Mouse (Mus musculus): Measurements from ENCODE around the gene Mall. TPM values are rescaled to one million over a fixed set of nuclear protein-coding genes. Genes with fewer than 3 reads are reported as not detected.
A peak's percentile ranks its signal among the peaks of the same experiment; 100 is the strongest.

Mall gene
- 1.4 TPM in 2 replicates for polyA plus RNA-seq (2015; fragmentation: Nextera tagmentation; extraction: Ambion mirVana)

DNA sequence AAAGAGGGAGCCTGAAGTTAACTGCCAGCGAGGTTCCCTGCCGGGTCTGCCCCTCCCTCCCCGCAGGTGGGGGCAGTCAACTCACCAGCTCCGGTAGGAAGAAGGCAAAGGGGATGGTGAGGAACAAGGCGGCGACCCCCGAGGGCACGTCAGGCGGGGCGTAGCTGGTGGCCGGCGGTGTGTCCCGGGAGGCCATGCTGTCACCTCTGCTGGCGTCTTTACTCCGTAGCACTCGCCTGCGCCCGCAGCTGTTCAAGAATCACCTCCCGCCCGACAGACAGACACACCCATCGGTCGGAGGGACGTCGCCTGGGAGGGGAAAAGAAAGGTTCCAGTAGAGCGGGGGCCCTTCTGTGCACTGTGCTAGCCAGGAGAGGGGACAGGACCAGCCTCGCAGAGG, at the start of gene Mall:
Gene Mall (minus strand): TSS at position 262 of the 400 bp plus-strand sequence.
- no peak within 1 kb of the TSS for H3K9ac ChIP-seq
- 3% methylated on average over 25 of the region's 26 CpGs for WGBS
- H3K4me3 ChIP-seq: peak within 1 kb of the TSS; percentile 13; the same call in 1 of the 2 replicates
- peak within 1 kb of the TSS; percentile 37 for H3K4me2 ChIP-seq
- ATAC-seq (ENCODE audit: low FRiP score, low read depth): no peak
- no peaks in the 10 kb centered on the region for H3K36me3 ChIP-seq
- H3K9me3 ChIP-seq: no peaks in the 10 kb centered on the region
- peaks cover 5% of the 10 kb centered on the region; the same call in 1 of the 2 replicates for H3K4me1 ChIP-seq (replicated peaks)
- H3K27me3 ChIP-seq: peaks cover 17% of the 10 kb centered on the region; the same call in 1 of the 2 replicates
- no peak within 1 kb of the TSS for H3K27ac ChIP-seq (replicated peaks)

DNA sequence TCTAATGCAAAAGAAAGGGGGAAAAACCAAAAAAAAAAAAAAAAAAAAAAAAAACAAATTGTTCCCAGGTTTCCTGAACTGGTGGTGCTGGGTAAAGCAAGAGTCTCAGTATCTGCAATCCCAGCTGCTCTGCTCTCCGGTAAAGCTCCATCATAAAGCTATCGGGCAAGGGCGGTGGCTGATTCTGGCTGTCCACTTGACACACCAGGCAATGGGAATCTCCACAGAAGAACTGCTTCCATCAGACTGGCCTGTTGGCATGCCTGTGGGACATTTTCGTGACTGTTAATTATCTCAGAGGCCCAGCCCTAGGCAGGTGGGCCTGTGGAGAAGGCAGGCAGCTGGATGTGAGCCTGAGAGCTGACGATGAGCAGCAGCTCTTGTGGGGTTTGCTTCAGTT, 48.7 kb upstream of the Mall start:
- H3K4me3 ChIP-seq: no peak overlapping the region
- WGBS: 87% methylated on average over 5 of the region's 5 CpGs

DNA sequence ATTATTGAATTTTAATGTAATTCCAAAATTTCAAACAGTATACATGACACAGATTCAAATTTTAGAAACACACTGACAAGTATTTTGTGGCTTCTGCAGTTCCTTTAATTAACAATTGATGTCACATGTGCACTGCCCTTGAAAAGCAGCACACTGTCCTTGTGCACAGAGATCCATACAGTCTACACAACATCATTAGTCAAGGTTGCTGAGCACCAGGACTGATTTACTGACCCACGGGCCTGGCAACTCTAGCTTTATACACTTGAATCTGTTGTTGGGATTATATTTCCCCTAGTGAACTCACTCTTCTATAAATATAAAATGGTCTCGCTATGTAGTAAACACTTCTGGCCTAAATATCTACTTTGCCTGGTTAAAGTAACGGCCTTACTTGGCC, 45.3 kb upstream of the Mall start:
- Histone ChIP-seq H3K36me3 (peaks cover 6% of the 10 kb centered on the region; the same call in 1 of the 2 replicates), H3K4me1 (replicated peaks) (0 out of 2 replicates have a peak, but pooled peaks cover 3% of the 10 kb centered on the region), H3K4me2 (no peak overlapping the region), H3K9me3 (no peaks in the 10 kb centered on the region), H3K4me3 (no peak overlapping the region), H3K27ac (replicated peaks) (no peak overlapping the region), H3K27me3 (no peaks in the 10 kb centered on the region), H3K9ac (no peak overlapping the region)
- ATAC-seq (ENCODE audit: low FRiP score, low read depth): no peak
- WGBS: 67% methylated on average over 3 of the region's 3 CpGs

More for the DNA sequence above, 48.7 kb upstream of the Mall start:
- Histone ChIP-seq H3K9ac (no peak overlapping the region), H3K27me3 (no peaks in the 10 kb centered on the region), H3K9me3 (no peaks in the 10 kb centered on the region), H3K36me3 (no peaks in the 10 kb centered on the region), H3K4me2 (no peak overlapping the region), H3K27ac (replicated peaks) (no peak overlapping the region), H3K4me1 (replicated peaks) (0 out of 2 replicates have a peak, but pooled peaks cover 3% of the 10 kb centered on the region)
- no peak for ATAC-seq (ENCODE audit: low FRiP score, low read depth)

DNA sequence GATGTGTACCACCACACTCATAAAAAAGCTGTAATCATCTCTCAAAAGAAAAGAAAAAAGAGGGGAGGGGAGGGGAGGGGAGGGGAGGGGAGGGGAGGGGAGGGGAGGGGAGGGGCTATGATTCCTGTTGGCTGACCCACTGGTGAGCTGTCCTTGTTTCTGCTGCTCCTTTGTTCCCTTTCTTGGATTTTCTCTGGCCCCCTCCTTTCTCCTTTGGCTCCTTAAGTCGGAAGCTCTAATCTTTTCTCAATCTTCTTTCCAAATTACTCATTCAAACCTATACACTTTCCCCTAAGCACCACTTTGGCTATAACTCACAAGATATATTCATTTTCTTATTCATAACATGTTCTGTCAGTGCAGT, 44.8 kb upstream of the Mall start:
- 15% methylated on average over 1 of the region's 1 CpGs for WGBS
- ATAC-seq (ENCODE audit: low FRiP score, low read depth): no peak

DNA sequence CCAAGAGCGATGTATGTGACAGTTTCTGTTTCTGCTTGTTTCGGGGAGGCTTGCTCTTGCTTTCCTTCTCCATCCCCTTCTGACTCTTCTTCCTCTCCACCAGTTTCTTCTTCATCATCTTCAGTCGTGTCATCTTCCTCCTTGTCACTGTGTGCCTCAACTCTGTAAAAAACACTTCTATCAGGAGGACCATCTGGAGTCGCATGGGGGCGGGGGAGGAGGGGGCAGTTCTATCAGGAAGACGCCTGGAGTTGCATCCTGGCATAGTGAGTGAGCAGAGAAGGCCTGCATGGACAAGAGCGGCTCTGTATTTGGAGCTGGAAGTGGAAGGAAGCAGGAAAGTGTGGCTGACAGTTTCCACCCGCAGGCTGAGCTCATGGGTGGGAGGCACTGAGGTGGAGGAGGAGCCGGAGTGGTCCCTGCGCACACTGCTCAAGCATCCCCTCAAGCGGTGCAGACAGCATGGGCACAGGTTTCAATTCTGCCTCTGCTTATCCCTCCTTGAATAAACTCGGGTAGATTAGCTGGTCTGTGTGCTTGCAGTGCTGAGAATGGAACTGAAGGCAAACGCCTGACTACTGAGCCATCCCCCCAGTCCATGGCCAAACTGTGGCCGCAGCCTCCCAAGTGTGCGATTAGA, 44.3 kb upstream of the Mall start:
- 48% methylated on average over 15 of the region's 15 CpGs for WGBS
- H3K4me2 ChIP-seq: 0 out of 2 replicates have a peak overlapping the region, but pooled peaks have one; percentile 17

More for the DNA sequence above, 44.8 kb upstream of the Mall start:
- Histone ChIP-seq H3K4me2 (no peak overlapping the region), H3K9ac (no peak overlapping the region), H3K27me3 (no peaks in the 10 kb centered on the region), H3K9me3 (no peaks in the 10 kb centered on the region), H3K27ac (replicated peaks) (no peak overlapping the region), H3K36me3 (peaks cover 6% of the 10 kb centered on the region; the same call in 1 of the 2 replicates), H3K4me1 (replicated peaks) (0 out of 2 replicates have a peak, but pooled peaks cover 3% of the 10 kb centered on the region), H3K4me3 (no peak overlapping the region)

GRCm38 (mm10) chr2:127761587-127761986, 31.9 kb upstream of the Mall start:
- H3K4me2 ChIP-seq: no peak overlapping the region
- H3K27me3 ChIP-seq: no peaks in the 10 kb centered on the region
- no peak overlapping the region for H3K27ac ChIP-seq (replicated peaks)
- H3K4me1 ChIP-seq (replicated peaks): 0 out of 2 replicates have a peak, but pooled peaks cover 6% of the 10 kb centered on the region
- H3K36me3 ChIP-seq: peaks cover 13% of the 10 kb centered on the region
- H3K4me3 ChIP-seq: no peak overlapping the region
- 96% methylated on average over 5 of the region's 5 CpGs for WGBS
- no peaks in the 10 kb centered on the region for H3K9me3 ChIP-seq
- ATAC-seq (ENCODE audit: low FRiP score, low read depth): no peak
- H3K9ac ChIP-seq: no peak overlapping the region

More for the DNA sequence above, 44.3 kb upstream of the Mall start:
- Histone ChIP-seq H3K27ac (replicated peaks) (peak overlapping the region; percentile 42; the same call in 1 of the 2 replicates), H3K27me3 (no peaks in the 10 kb centered on the region), H3K9me3 (no peaks in the 10 kb centered on the region), H3K9ac (no peak overlapping the region), H3K4me1 (replicated peaks) (0 out of 2 replicates have a peak, but pooled peaks cover 3% of the 10 kb centered on the region), H3K36me3 (peaks cover 6% of the 10 kb centered on the region; the same call in 1 of the 2 replicates), H3K4me3 (no peak overlapping the region)
- peak; percentile 42; the same call in 1 of the 2 replicates for ATAC-seq (ENCODE audit: low FRiP score, low read depth)

DNA sequence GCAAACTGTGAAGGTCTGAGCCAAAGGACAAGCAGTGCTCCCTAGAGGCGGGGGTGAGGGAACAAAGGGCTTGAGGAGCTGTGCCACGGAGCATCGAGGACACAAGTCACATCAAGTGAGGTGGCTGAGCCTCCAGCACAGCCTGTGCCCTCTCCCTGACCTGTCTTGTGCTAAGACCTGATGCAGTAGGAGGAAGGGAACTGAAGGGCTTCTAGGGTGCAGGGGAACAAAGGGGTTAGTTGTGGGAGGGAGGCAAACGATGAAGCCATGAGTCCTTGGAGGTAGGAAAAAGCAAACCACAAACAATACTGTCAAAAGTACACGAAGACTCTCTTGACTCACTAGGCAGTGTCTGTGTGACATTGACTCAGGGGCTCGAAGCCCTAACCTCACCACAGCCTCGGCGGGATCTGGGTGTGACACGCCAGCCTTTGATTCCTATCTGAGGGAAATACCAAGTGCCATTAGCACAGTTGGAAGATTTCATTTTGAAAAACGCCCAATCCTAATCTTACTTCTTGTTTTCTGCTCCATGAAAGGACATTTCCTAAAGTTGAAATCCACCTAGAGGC, 30.8 kb upstream of the Mall start:
- 0 out of 2 replicates have a peak, but pooled peaks cover 6% of the 10 kb centered on the region for H3K4me1 ChIP-seq (replicated peaks)
- no peak overlapping the region for H3K4me2 ChIP-seq
- H3K4me3 ChIP-seq: no peak overlapping the region
- H3K27me3 ChIP-seq: no peaks in the 10 kb centered on the region
- no peak overlapping the region for H3K9ac ChIP-seq
- no peaks in the 10 kb centered on the region for H3K9me3 ChIP-seq
- WGBS: 78% methylated on average over 10 of the region's 10 CpGs
- ATAC-seq (ENCODE audit: low FRiP score, low read depth): no peak
- H3K36me3 ChIP-seq: peaks cover 13% of the 10 kb centered on the region
- no peak overlapping the region for H3K27ac ChIP-seq (replicated peaks)

DNA sequence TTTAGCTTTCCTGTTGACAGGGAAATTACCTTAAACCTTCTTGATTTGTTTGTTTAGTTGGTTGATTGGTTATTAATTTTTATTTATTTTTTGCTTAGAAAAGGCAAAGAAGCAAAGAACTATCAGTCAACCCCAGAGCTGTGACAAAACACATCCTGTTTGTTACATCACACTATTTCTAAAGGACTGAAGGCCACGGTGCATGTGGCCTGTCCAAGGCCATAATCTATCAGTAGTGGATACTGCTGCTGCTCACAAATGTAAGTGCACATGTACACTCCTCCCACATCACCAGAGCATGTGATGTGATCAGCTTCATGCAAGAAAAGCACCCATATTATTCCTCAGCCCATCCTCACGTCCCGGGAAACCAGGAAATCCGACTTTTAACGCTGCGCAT, 30.3 kb upstream of the Mall start:
- WGBS: 92% methylated on average over 6 of the region's 6 CpGs
- no peak for ATAC-seq (ENCODE audit: low FRiP score, low read depth)
- H3K9me3 ChIP-seq: no peaks in the 10 kb centered on the region

GRCm38 (mm10) chr2:127759157-127759880, 29.6 kb upstream of the Mall start:
- peaks cover 13% of the 10 kb centered on the region for H3K36me3 ChIP-seq
- H3K4me1 ChIP-seq (replicated peaks): 0 out of 2 replicates have a peak, but pooled peaks cover 6% of the 10 kb centered on the region
- no peak for ATAC-seq (ENCODE audit: low FRiP score, low read depth)
- no peaks in the 10 kb centered on the region for H3K27me3 ChIP-seq
- H3K9me3 ChIP-seq: no peaks in the 10 kb centered on the region
- 95% methylated on average over 5 of the region's 5 CpGs for WGBS
- no peak overlapping the region for H3K27ac ChIP-seq (replicated peaks)
- no peak overlapping the region for H3K9ac ChIP-seq
- no peak overlapping the region for H3K4me3 ChIP-seq
- no peak overlapping the region for H3K4me2 ChIP-seq

More for the DNA sequence above, 30.3 kb upstream of the Mall start:
- H3K4me1 ChIP-seq (replicated peaks): 0 out of 2 replicates have a peak, but pooled peaks cover 6% of the 10 kb centered on the region
- H3K4me3 ChIP-seq: no peak overlapping the region
- peaks cover 13% of the 10 kb centered on the region for H3K36me3 ChIP-seq
- no peak overlapping the region for H3K9ac ChIP-seq
- H3K27me3 ChIP-seq: no peaks in the 10 kb centered on the region
- no peak overlapping the region for H3K27ac ChIP-seq (replicated peaks)
- H3K4me2 ChIP-seq: no peak overlapping the region

- Histone ChIP-seq H3K4me1 (replicated peaks) (0 out of 2 replicates have a peak, but pooled peaks cover 6% of the 10 kb centered on the region), H3K36me3 (peaks cover 10% of the 10 kb centered on the region; the same call in 1 of the 2 replicates), H3K4me3 (no peak overlapping the region), H3K9me3 (no peaks in the 10 kb centered on the region), H3K27ac (replicated peaks) (no peak overlapping the region), H3K27me3 (no peaks in the 10 kb centered on the region), H3K9ac (no peak overlapping the region), H3K4me2 (no peak overlapping the region)
- ATAC-seq (ENCODE audit: low FRiP score, low read depth): peak; percentile 61; the same call in 1 of the 2 replicates
- 31% methylated on average over 8 of the region's 8 CpGs for WGBS
Observed at GRCm38 (mm10) chr2:127757171-127757570, 27.4 kb upstream of the Mall start.

GRCm38 (mm10) chr2:127754113-127754512, 24.4 kb upstream of the Mall start:
- Histone ChIP-seq H3K9ac (no peak overlapping the region), H3K27ac (replicated peaks) (no peak overlapping the region), H3K9me3 (no peaks in the 10 kb centered on the region), H3K27me3 (no peaks in the 10 kb centered on the region), H3K4me3 (no peak overlapping the region), H3K4me2 (no peak overlapping the region), H3K4me1 (replicated peaks) (0 out of 2 replicates have a peak, but pooled peaks cover 6% of the 10 kb centered on the region), H3K36me3 (0 out of 2 replicates have a peak, but pooled peaks cover 3% of the 10 kb centered on the region)
- 90% methylated on average over 4 of the region's 4 CpGs for WGBS
- ATAC-seq (ENCODE audit: low FRiP score, low read depth): no peak

Measured in hindbrain, embryonic 15.5 days (tissue).